Mouse (Mus musculus) kidney, embryonic 14.5 days (tissue): ENCODE measurements around the gene Hoxa13. TPM values are rescaled to one million over a fixed set of nuclear protein-coding genes. Genes with fewer than 3 reads are reported as not detected.

Experiments
- ATAC-seq: fragments of 200-750 bp; cut with Nextera tagmentation; 2 replicates; pipeline ENCODE4 v1.8.0; 2017; ENCODE audit warnings: moderate number of reproducible peaks, mild to moderate bottlenecking, moderate TSS enrichment, moderate library complexity; ENCODE audit not compliant: low FRiP score, low TSS enrichment
- H3K27ac ChIP-seq: fragments of 300-500 bp; sonication (generic); 2 replicates; pipeline ENCODE4 v1.5.1; 2014; ENCODE audit warnings: low read depth, mild to moderate bottlenecking, low read length, moderate library complexity, mixed read lengths
- H3K27me3 ChIP-seq: fragments of 300-500 bp; sonication (generic); 2 replicates; pipeline ENCODE4 v1.6.1; 2014; ENCODE audit warnings: mild to moderate bottlenecking, low read length; ENCODE audit not compliant: control insufficient read depth, insufficient read depth
- H3K36me3 ChIP-seq: fragments of 300-500 bp; sonication (generic); 2 replicates; pipeline ENCODE4 v1.6.1; 2014; ENCODE audit warnings: low read length, mixed read lengths; ENCODE audit not compliant: control insufficient read depth, insufficient read depth
- H3K4me1 ChIP-seq: fragments of 300-500 bp; sonication (generic); 2 replicates; pipeline ENCODE4 v1.6.1; 2014; ENCODE audit warnings: low read length, mixed read lengths; ENCODE audit not compliant: control insufficient read depth, insufficient read depth
- H3K4me2 ChIP-seq: fragments of 300-500 bp; sonication (generic); replicated peaks from 2 replicates; pipeline ENCODE4 v1.6.1; 2014; ENCODE audit warnings: low read depth, mild to moderate bottlenecking, low read length
- H3K4me3 ChIP-seq: fragments of 300-500 bp; sonication (generic); 2 replicates; pipeline ENCODE4 v1.5.1; 2014; ENCODE audit warnings: mild to moderate bottlenecking, low read length
- H3K9ac ChIP-seq: fragments of 300-500 bp; sonication (generic); 2 replicates; pipeline ENCODE4 v1.6.1; 2014; ENCODE audit warnings: low read depth, mild to moderate bottlenecking, low read length, moderate library complexity
- H3K9me3 ChIP-seq: fragments of 300-500 bp; sonication (generic); 2 replicates; pipeline ENCODE4 v1.6.1; 2016; ENCODE audit warnings: low read length; ENCODE audit not compliant: control insufficient read depth
- WGBS: fragments of 180-500 bp; shearing (Covaris S2); extraction: QIAGEN DNeasy Blood & Tissue Kit; methylation state at CpG from one replicate; pipeline ENCODE4 v1.1.7; 2014; 5-methylcytosine and 5-hydroxymethylcytosine counted together
- microRNA counts: library from miRNA; unstranded; fragments of <30 nt; microRNA quantifications from one replicate; lab custom pipeline; 2017
- microRNA-seq: library from miRNA; unstranded; fragments of <30 nt; microRNA quantifications from one replicate; pipeline ENCODE4, GENCODE M21; 2016
- polyA plus RNA-seq: library from polyadenylated mRNA; unstranded; fragments of >200 nt; fragmentation: Nextera tagmentation; extraction: Ambion mirVana; gene quantifications from 2 replicates; pipeline ENCODE4 v1.2.1, GENCODE M21; 2014

The Hoxa13 gene
- polyA plus RNA-seq, 1 experiment from 2014 or later, result not detected

DNA sequence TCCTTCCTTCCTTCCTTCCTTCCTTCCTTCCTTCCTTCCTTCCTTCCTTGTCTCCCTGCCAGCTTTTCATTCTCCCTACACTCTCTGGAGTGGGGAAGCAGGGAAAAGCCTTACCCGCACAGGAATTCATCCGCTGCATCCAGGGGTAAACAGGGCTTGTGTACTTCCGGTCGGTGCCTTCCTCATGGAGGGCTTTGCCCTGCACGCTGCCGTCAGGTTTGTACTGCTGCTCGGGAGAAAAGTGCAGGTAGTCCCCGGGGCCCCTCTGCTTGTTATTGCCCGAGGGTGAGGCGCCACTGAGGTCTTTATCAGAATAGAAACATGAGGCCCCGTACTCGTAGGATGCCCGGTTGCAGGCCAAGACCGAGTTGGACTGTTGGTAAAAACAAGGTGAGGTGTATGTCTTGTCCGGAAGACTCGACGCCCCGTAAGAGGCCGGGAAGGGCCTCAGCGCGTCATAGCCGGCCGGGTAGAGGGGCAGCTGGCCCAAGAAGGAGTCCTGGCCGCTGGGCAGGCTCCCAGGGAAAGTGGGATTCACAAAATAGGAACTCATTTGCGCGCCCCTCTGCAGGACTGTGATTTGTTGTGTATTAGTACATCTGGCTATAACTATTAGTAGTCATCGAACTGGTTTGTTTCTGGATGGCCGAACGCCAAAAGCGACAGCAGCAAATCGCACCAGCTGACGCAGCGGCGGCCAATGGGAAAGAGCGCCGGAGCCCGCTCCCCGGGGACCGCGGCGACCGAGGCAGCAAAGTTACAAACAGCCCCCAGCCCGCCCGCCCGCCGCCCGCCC lies 52.4 kb downstream of the Hoxa13 start, which contains the start of gene Hoxa6:
Gene Hoxa6 (minus strand): TSS at position 651 of the 796 bp plus-strand sequence.
- Histone ChIP-seq H3K27ac (peak within 1 kb of the TSS; percentile 76), H3K4me1 (peaks cover 49% of the 10 kb centered on the region), H3K36me3 (peaks cover 32% of the 10 kb centered on the region), H3K4me2 (peak within 1 kb of the TSS; percentile 97), H3K9me3 (no peaks in the 10 kb centered on the region), H3K4me3 (peak within 1 kb of the TSS; percentile 89), H3K9ac (peak within 1 kb of the TSS; percentile 91), H3K27me3 (no peaks in the 10 kb centered on the region; the same call in 1 of the 2 replicates)
- WGBS, result 1% methylated on average over 47 of the region's 47 CpGs
- ATAC-seq, result no peak

MicroRNAs encoded within 50 kb of the gene (microRNA counts, 519-probe panel; counts per million panel counts)
- 8,440 counts per million, percentile 88 among the panel's probes with 10 or more counts for microRNA mmu-miR-196b (lab: Ali Mortazavi, UCI)

Small RNA genes within 50 kb of the gene (microRNA-seq; reads per million reads assigned to microRNA genes)
- gene Mir196b, result 26,913 reads per million, percentile 97 among the genes with 10 or more reads in this experiment

Other genes starting within 250 kb of the Hoxa13 start
- 29.2 and 33.8 TPM in 2 replicates for gene Skap2, start 248.3 kb downstream of the Hoxa13 start, polyA plus RNA-seq
- 0.64 and 1.0 TPM in 2 replicates for gene Hoxa1, start 102.6 kb downstream of the Hoxa13 start, polyA plus RNA-seq
- 4.7 and 5.5 TPM in 2 replicates for gene Hoxa2, start 96.0 kb downstream of the Hoxa13 start, polyA plus RNA-seq
- 2.7 and 2.9 TPM in 2 replicates for gene 5730596B20Rik, start 83.4 kb downstream of the Hoxa13 start, polyA plus RNA-seq
- 3.1 and 3.6 TPM in 2 replicates for gene Hoxa4, start 69.1 kb downstream of the Hoxa13 start, polyA plus RNA-seq
- 15.7 and 16.6 TPM in 2 replicates for gene Hoxa5, start 56.3 kb downstream of the Hoxa13 start, polyA plus RNA-seq
- 4.4 TPM in 2 replicates for gene Hoxa6, start 52.2 kb downstream of the Hoxa13 start, polyA plus RNA-seq
- gene Hoxa3, start 47.5 kb downstream of the Hoxa13 start, polyA plus RNA-seq, result 9.7 and 13.6 TPM in 2 replicates
- gene Gm28308, start 47.5 kb downstream of the Hoxa13 start, polyA plus RNA-seq, result not detected in 2 replicates
- 19.1 and 19.6 TPM in 2 replicates for gene Hoxa7, start 39.0 kb downstream of the Hoxa13 start, polyA plus RNA-seq
- 58.1 and 67.8 TPM in 2 replicates for gene Hoxa9, start 29.8 kb downstream of the Hoxa13 start, polyA plus RNA-seq
- 177 and 186 TPM in 2 replicates for gene Hoxa10, start 20.0 kb downstream of the Hoxa13 start, polyA plus RNA-seq
- 27.6 and 35.6 TPM in 2 replicates for gene Hoxa11, start 15.1 kb downstream of the Hoxa13 start, polyA plus RNA-seq
- not detected in 2 replicates for gene Evx1, start 52.6 kb upstream of the Hoxa13 start, polyA plus RNA-seq